Mouse (Mus musculus) G1E (cell line): ENCODE measurements around the gene Eif2s3x.

Source experiments
- CTCF ChIP-seq: IDR thresholded peaks from 2 replicates; pipeline ENCODE4 v1.5.1; 2012; ENCODE audit warnings: low read depth, low read length, inconsistent platforms, mixed read lengths
- GATA1 ChIP-seq: IDR thresholded peaks from 2 replicates; pipeline ENCODE4 v1.6.1; 2012; ENCODE audit warnings: borderline replicate concordance, low read length, inconsistent platforms, mixed read lengths
- GATA2 ChIP-seq: IDR thresholded peaks from 2 replicates; pipeline ENCODE4 v1.6.1; 2012; ENCODE audit warnings: low read depth, low read length, inconsistent platforms, borderline replicate concordance
- TAL1 ChIP-seq: conservative IDR thresholded peaks from 2 replicates; pipeline ENCODE4 v1.6.1; 2012; ENCODE audit warnings: low read depth, low read length, inconsistent platforms, mixed read lengths

DNA sequence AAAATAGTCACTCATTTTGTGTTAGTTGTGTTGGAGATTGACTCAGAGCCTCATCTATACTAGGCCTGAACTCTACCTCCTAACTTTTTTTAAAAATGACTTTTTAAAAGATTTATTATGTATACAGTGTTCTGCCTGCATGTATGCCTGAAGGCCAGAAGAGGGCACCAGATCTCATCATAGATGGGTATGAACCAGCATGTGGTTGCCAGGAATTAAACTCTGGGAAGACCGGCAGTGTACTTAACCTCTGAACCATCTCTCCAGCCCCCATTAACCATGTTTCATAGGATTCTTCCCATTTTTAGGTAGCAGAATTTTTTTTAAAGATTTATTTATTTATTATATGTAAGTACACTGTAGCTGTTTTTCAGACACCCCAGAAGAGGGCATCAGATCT is 27.5 kb downstream of the Eif2s3x start:
- no peak for TF ChIP-seq GATA1
- TF ChIP-seq CTCF = no peak
- TF ChIP-seq GATA2 = no peak
- no peak for TF ChIP-seq TAL1
